Mouse (Mus musculus) ovary, adult 10 weeks (tissue): Measurements from ENCODE around the gene Gm3376. TPM values are rescaled to one million over a fixed set of nuclear protein-coding genes. Genes with fewer than 3 reads are reported as not detected.

Experiments
- polyA plus RNA-seq: library from polyadenylated mRNA; stranded (reverse); fragments of 350-450 nt; fragmentation: Illumina TruSeq; extraction: RNeasy Lipid Tissue Mini Kit (QIAGEN cat#74804); gene quantifications from one replicate; pipeline ENCODE4 v1.2.3, GENCODE M21; 2014

Gm3376 gene
- not detected for polyA plus RNA-seq

GRCm38 (mm10) chrY:3771373-3771772, at the start of gene Gm3376:
Gene Gm3376 (plus strand): TSS chrY:3771673.

